Mouse (Mus musculus) MEL (cell line): ENCODE results near the gene Gm11569.

ENCODE experiments used
- CTCF ChIP-seq, 3 experiments: IDR thresholded peaks in 2 of 3; conservative IDR thresholded peaks in 1 of 3; 2 replicates each; pipeline ENCODE4 v1.5.1; 2011 to 2012; ENCODE audit warnings: low read length in 3 of 3, low read depth in 2 of 3, mild to moderate bottlenecking in 2 of 3, improper control_type of control experiment in 1 of 3, inconsistent platforms in 1 of 3, mixed read lengths in 1 of 3, moderate library complexity in 1 of 3; ENCODE audit not compliant: control insufficient read depth in 1 of 3, insufficient read depth in 1 of 3, poor library complexity in 1 of 3, severe bottlenecking in 1 of 3
- EP300 ChIP-seq, 2 experiments: IDR thresholded peaks; 2 replicates each; pipeline ENCODE4 v1.6.1; 2011; ENCODE audit warnings: improper control_type of control experiment in 2 of 2, low read length in 2 of 2, low read depth in 1 of 2, mild to moderate bottlenecking in 1 of 2
- KAT2A ChIP-seq: conservative IDR thresholded peaks from 2 replicates; pipeline ENCODE4 v1.6.1; 2012; ENCODE audit warnings: low read depth, low read length, improper control_type of control experiment, inconsistent platforms
- MAFK ChIP-seq: IDR thresholded peaks from 2 replicates; pipeline ENCODE4 v1.6.1; 2011; ENCODE audit warnings: low read depth, mild to moderate bottlenecking, low read length, improper control_type of control experiment, borderline replicate concordance
- MAX ChIP-seq: IDR thresholded peaks from 2 replicates; pipeline ENCODE4 v1.6.1; 2011; ENCODE audit warnings: low read length, improper control_type of control experiment
- MAZ ChIP-seq: IDR thresholded peaks from 2 replicates; pipeline ENCODE4 v1.6.1; 2012; ENCODE audit warnings: low read depth, mild to moderate bottlenecking, inconsistent platforms, low read length, improper control_type of control experiment
- MXI1 ChIP-seq: IDR thresholded peaks from 2 replicates; pipeline ENCODE4 v1.6.1; 2011; ENCODE audit warnings: mild to moderate bottlenecking, low read depth, low read length, improper control_type of control experiment
- MYC ChIP-seq: IDR thresholded peaks from 2 replicates; pipeline ENCODE4 v1.6.1; 2011; ENCODE audit warnings: low read depth, mild to moderate bottlenecking, low read length, improper control_type of control experiment, moderate library complexity
- POLR2A ChIP-seq, 2 experiments: IDR thresholded peaks; 2 replicates each; pipeline ENCODE4 v1.6.1; 2011 to 2012; ENCODE audit warnings: low read length in 2 of 2, mild to moderate bottlenecking in 2 of 2, control low read depth in 1 of 2, improper control_type of control experiment in 1 of 2, low read depth in 1 of 2, moderate library complexity in 1 of 2; ENCODE audit not compliant: control insufficient read depth in 1 of 2, insufficient read depth in 1 of 2, poor library complexity in 1 of 2
- TBP ChIP-seq: IDR thresholded peaks from 2 replicates; pipeline ENCODE4 v1.8.0; 2011; ENCODE audit warnings: low read depth, low read length, improper control_type of control experiment
- USF2 ChIP-seq, 2 experiments: IDR thresholded peaks; 2 replicates each; pipeline ENCODE4 v1.6.1; 2011 to 2012; ENCODE audit warnings: improper control_type of control experiment in 2 of 2, low read length in 2 of 2, borderline replicate concordance in 1 of 2, inconsistent platforms in 1 of 2, low read depth in 1 of 2, mild to moderate bottlenecking in 1 of 2; ENCODE audit not compliant: insufficient read depth in 1 of 2
- ZNF384 ChIP-seq: IDR thresholded peaks from 2 replicates; pipeline ENCODE4 v1.6.1; 2012; ENCODE audit warnings: low read depth, mild to moderate bottlenecking, inconsistent platforms, low read length, improper control_type of control experiment

- no peak for TF ChIP-seq MXI1
- no peak for TF ChIP-seq EP300 (IDR thresholded peaks at IDR 0.05; ENCODE audit: low read depth in 1 of 2, low read length in 2 of 2)
- no peak for TF ChIP-seq KAT2A
- TF ChIP-seq POLR2A (IDR thresholded peaks at IDR 0.05; ENCODE audit: control insufficient read depth in 1 of 2, insufficient read depth in 1 of 2, low read depth in 1 of 2, low read length in 2 of 2, poor library complexity in 1 of 2): no peak
- TF ChIP-seq CTCF (IDR thresholded peaks at IDR 0.05 in 2 of 3, conservative IDR thresholded peaks at IDR 0.05 in 1 of 3; ENCODE audit: control insufficient read depth in 1 of 3, insufficient read depth in 1 of 3, low read depth in 2 of 3, low read length in 3 of 3, poor library complexity in 1 of 3, severe bottlenecking in 1 of 3): no peak
- no peak for TF ChIP-seq MYC
- TF ChIP-seq ZNF384: no peak
- TF ChIP-seq MAX: no peak
- no peak for TF ChIP-seq USF2 (IDR thresholded peaks at IDR 0.05; ENCODE audit: borderline replicate concordance in 1 of 2, insufficient read depth in 1 of 2, low read depth in 1 of 2, low read length in 2 of 2)
- no peak for TF ChIP-seq MAZ
- no peak for TF ChIP-seq TBP
- TF ChIP-seq MAFK: no peak
Observed at GRCm38 (mm10) chr11:99768410-99768809, 30.3 kb downstream of the Gm11569 start.
